Mouse (Mus musculus) heart, postnatal 0 days (tissue): ENCODE data around the gene Dop1b. TPM values are rescaled to one million over a fixed set of nuclear protein-coding genes. Genes with fewer than 3 reads are reported as not detected.

Experiments
- ATAC-seq: fragments of 200-750 bp; cut with Nextera tagmentation; 2 replicates; pipeline ENCODE4 v1.8.0; 2017; ENCODE audit warnings: low read depth, moderate number of reproducible peaks, moderate library complexity; ENCODE audit not compliant: insufficient read depth
- DNase-seq: peaks from one replicate; pipeline ENCODE4 v3.0.0-alpha.2; 2016; ENCODE audit warnings: low spot score
- H3K27ac ChIP-seq: fragments of 300-500 bp; sonication (generic); 2 replicates; pipeline ENCODE4 v1.5.1; 2014; ENCODE audit warnings: low read depth, mild to moderate bottlenecking
- H3K27me3 ChIP-seq: fragments of 300-500 bp; sonication (generic); 2 replicates; pipeline ENCODE4 v1.6.1; 2014; ENCODE audit warnings: low read length, mixed read lengths; ENCODE audit not compliant: control insufficient read depth, insufficient read depth
- H3K36me3 ChIP-seq: fragments of 300-500 bp; sonication (generic); replicated peaks from 2 replicates; pipeline ENCODE4 v1.6.1; 2014; ENCODE audit warnings: low read length, mixed read lengths; ENCODE audit not compliant: control insufficient read depth, insufficient read depth
- H3K4me1 ChIP-seq: fragments of 300-500 bp; sonication (generic); 2 replicates; pipeline ENCODE4 v1.6.1; 2014; ENCODE audit warnings: antibody characterized with exemption; ENCODE audit not compliant: control insufficient read depth, insufficient read depth
- H3K4me2 ChIP-seq: fragments of 300-500 bp; sonication (generic); 2 replicates; pipeline ENCODE4 v1.6.1; 2014; ENCODE audit warnings: low read depth, mild to moderate bottlenecking, low read length, moderate library complexity
- H3K4me3 ChIP-seq: fragments of 300-500 bp; sonication (generic); 2 replicates; pipeline ENCODE4 v1.5.1; 2014; ENCODE audit warnings: low read depth, low read length
- H3K9ac ChIP-seq: fragments of 300-500 bp; sonication (generic); replicated peaks from 2 replicates; pipeline ENCODE4 v1.6.1; 2014; ENCODE audit warnings: low read depth, low read length, mixed read lengths
- H3K9me3 ChIP-seq: fragments of 300-500 bp; sonication (generic); replicated peaks from 2 replicates; pipeline ENCODE4 v1.6.1; 2016; ENCODE audit warnings: low read length; ENCODE audit not compliant: control insufficient read depth
- CTCF ChIP-seq: IDR thresholded peaks from 2 replicates; pipeline ENCODE4 v1.5.1; 2016; ENCODE audit warnings: antibody characterized with exemption, control low read depth, low read depth
- EP300 ChIP-seq: IDR thresholded peaks from 2 replicates; pipeline ENCODE4 v1.6.1; 2016; ENCODE audit warnings: antibody characterized with exemption, low read depth
- WGBS: fragments of 180-500 bp; shearing (Covaris S2); extraction: QIAGEN DNeasy Blood & Tissue Kit; methylation state at CpG from one replicate; pipeline ENCODE4 v1.1.7; 2014; 5-methylcytosine and 5-hydroxymethylcytosine counted together
- polyA plus RNA-seq: library from polyadenylated mRNA; unstranded; fragments of >200 nt; fragmentation: Nextera tagmentation; extraction: Ambion mirVana; gene quantifications from 2 replicates; pipeline ENCODE4 v1.2.1, GENCODE M21; 2015
- total RNA-seq: library from RNA; depleted of rRNA; stranded (reverse); fragments of >200 nt; gene quantifications from 2 replicates; pipeline ENCODE4 v1.2.3, GENCODE M21; 2014; ENCODE audit warnings: low replicate concordance; rRNA removed

The Dop1b gene
- total and polyA plus RNA-seq, 2 experiments from 2014 or later, result 6.0 to 13.2 TPM

GRCm38 (mm10) chr16:93839049-93839448, 127.3 kb downstream of the Dop1b start:
- no peak overlapping the region for H3K4me3 ChIP-seq
- ATAC-seq, result no peak
- peaks cover 8% of the 10 kb centered on the region for H3K4me1 ChIP-seq
- no peak overlapping the region for H3K4me2 ChIP-seq
- no peaks in the 10 kb centered on the region for H3K27me3 ChIP-seq
- WGBS, result 85% methylated on average over 1 of the region's 1 CpGs
- DNase-seq, result no peak
- peaks cover 6% of the 10 kb centered on the region; the same call in 1 of the 2 replicates for H3K36me3 ChIP-seq
- H3K27ac ChIP-seq, result no peak overlapping the region
- no peak overlapping the region for H3K9ac ChIP-seq
- 0 out of 2 replicates have a peak, but pooled peaks cover 5% of the 10 kb centered on the region for H3K9me3 ChIP-seq
- TF ChIP-seq EP300 (no peak), CTCF (no peak)

- H3K36me3 ChIP-seq, result peaks cover 61% of the 10 kb centered on the region
- WGBS, result 95% methylated on average over 3 of the region's 3 CpGs
- ATAC-seq (no peak), DNase-seq (no peak)
- no peak overlapping the region for H3K9ac ChIP-seq
- no peak overlapping the region for H3K4me3 ChIP-seq
- no peak for TF ChIP-seq EP300
- H3K4me1 ChIP-seq, result no peaks in the 10 kb centered on the region
- H3K9me3 ChIP-seq, result no peaks in the 10 kb centered on the region
- H3K27me3 ChIP-seq, result no peaks in the 10 kb centered on the region
- no peak overlapping the region for H3K4me2 ChIP-seq
- no peak overlapping the region for H3K27ac ChIP-seq
Measured at GRCm38 (mm10) chr16:93850527-93850926, 138.8 kb downstream of the Dop1b start.

GRCm38 (mm10) chr16:93859967-93860366, 148.3 kb downstream of the Dop1b start:
- WGBS, result 85% methylated on average over 4 of the region's 4 CpGs
- H3K4me3 ChIP-seq, result no peak overlapping the region
- ATAC-seq, result no peak
- H3K27ac ChIP-seq, result no peak overlapping the region
- H3K4me2 ChIP-seq, result no peak overlapping the region
- no peaks in the 10 kb centered on the region for H3K9me3 ChIP-seq
- no peaks in the 10 kb centered on the region for H3K27me3 ChIP-seq
- H3K4me1 ChIP-seq, result no peaks in the 10 kb centered on the region
- TF ChIP-seq CTCF (no peak), EP300 (no peak)
- DNase-seq, result no peak
- peaks cover 77% of the 10 kb centered on the region for H3K36me3 ChIP-seq
- no peak overlapping the region for H3K9ac ChIP-seq

Other genes with a start within 250 kb of the Dop1b start
- gene Setd4, start 107.8 kb upstream of the Dop1b start, total RNA-seq, result 3.2 and 5.3 TPM in 2 replicates
- gene Setd4, start 107.8 kb upstream of the Dop1b start, polyA plus RNA-seq, result 3.7 TPM in 2 replicates
- gene Cbr1, start 106.1 kb upstream of the Dop1b start, total RNA-seq, result 17.2 and 55.5 TPM in 2 replicates
- 54.5 and 56.1 TPM in 2 replicates for gene Cbr1, start 106.1 kb upstream of the Dop1b start, polyA plus RNA-seq
- not detected in 2 replicates for gene Gm5678, start 83.8 kb upstream of the Dop1b start, total RNA-seq
- gene Gm5678, start 83.8 kb upstream of the Dop1b start, polyA plus RNA-seq, result not detected in 2 replicates
- gene Cbr3, start 28.7 kb upstream of the Dop1b start, total RNA-seq, result 1.6 TPM in 1 of 2 replicates, not detected in the other
- gene Cbr3, start 28.7 kb upstream of the Dop1b start, polyA plus RNA-seq, result 1.3 and 1.7 TPM in 2 replicates
- gene Morc3, start 120.2 kb downstream of the Dop1b start, total RNA-seq, result 35.5 and 38.8 TPM in 2 replicates
- gene Morc3, start 120.2 kb downstream of the Dop1b start, polyA plus RNA-seq, result 14.7 and 20.2 TPM in 2 replicates
- 13.6 and 15.1 TPM in 2 replicates for gene Chaf1b, start 172.0 kb downstream of the Dop1b start, total RNA-seq
- 12.6 and 13.1 TPM in 2 replicates for gene Chaf1b, start 172.0 kb downstream of the Dop1b start, polyA plus RNA-seq